Mouse (Mus musculus): ENCODE data around the gene Foxa1. TPM values are rescaled to one million over a fixed set of nuclear protein-coding genes. Genes with fewer than 3 reads are reported as not detected.

Foxa1 gene
- total RNA-seq (2022), result not detected

DNA sequence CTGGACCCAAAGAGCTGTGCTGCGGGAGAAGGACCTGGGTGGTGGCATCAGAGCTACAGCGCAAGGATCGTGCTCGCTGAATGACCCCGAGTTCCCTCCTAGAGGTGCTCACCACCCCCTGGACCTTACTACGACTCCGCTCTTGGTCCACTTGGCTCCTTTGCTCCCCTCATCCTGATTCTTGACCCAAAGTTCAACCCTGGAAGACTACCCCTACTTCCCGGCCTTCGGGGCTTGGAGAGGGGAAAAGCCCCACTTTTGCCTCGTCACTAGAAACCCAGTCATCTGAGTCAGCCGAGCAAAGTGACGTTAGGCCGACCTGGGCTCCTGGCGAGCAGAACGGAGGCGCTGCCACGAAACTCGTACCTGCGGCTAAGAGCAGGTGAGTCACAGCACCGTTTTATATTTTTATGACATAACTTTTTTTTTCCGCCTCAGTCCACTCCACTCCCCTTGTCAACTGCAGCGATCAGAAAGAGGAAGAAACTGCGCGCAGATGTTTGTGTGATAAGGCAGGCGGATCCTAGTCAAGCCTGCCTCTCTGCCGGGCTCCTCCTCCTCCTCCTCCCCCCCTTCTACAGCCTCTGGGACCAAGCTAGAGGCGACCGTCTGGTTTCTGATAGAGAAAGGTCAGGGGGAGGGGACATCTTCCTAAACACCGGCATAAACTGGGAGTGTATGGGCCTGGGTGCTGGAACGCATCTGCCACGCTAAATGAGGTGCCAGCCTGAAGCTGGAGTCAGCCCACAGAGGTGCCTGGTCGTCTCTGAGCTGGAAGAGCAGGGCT, at the start of gene Foxa1:
Gene Foxa1 (minus strand): TSS at position 502 of the 787 bp plus-strand sequence.
- no peak for DNase-seq (ENCODE audit: low spot score in 2 of 2)

GRCm38 (mm10) chr12:57575931-57576628, 29.4 kb upstream of the Foxa1 start:
- DNase-seq (ENCODE audit: low spot score in 2 of 2), result peak in 1 of 2 experiments; percentile 5

DNA sequence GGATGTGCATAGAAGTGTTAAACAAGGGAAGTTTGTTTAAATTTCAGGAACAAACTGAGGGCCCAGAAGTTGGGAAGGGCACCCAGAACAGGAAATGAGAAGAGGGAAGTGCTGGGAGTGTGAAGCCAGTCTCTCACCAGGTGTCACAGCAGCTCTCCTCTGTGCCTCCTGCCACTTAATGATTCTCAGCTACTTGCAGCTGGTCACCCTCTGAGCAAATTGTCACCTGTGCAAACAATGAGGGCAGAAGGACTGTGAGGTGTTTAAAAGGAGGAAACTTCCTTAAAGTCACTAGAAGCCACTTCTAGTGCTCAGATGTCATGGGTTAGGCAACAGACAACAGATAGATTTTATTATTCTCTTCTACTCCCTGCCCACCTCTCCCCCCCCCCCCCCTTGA, 25.7 kb upstream of the Foxa1 start:
- no peak for DNase-seq (ENCODE audit: low spot score in 2 of 2)

DNA sequence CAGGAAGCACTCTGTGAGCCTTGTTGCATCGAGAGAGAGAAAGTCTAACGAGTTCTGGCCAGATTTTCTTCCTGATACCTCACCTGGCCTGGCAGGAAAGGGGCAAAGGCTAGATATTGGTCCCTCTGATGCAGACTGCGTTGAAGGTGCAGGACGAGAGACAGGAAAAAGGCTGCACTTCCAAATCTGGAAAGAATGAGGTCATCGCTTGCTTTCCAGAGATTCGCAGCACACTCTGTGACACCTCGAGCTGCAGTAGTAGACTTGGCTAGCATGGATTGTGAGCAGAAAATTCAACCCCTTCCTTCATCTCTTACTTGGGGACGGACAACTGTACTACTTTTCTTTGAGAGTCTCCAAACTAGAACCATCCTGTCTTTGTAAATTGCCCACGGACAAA, 25.1 kb upstream of the Foxa1 start:
- no peak for DNase-seq (ENCODE audit: low spot score in 2 of 2)

- no peak for DNase-seq (ENCODE audit: low spot score in 2 of 2)
These were observed 17.2 kb upstream of the Foxa1 start, which contains the start of gene Ttc6 for GRCm38 (mm10) chr12:57563909-57564308. Gene Ttc6 (plus strand): TSS chr12:57564113.

GRCm38 (mm10) chr12:57554091-57554490, 7.4 kb upstream of the Foxa1 start:
- no peak for DNase-seq (ENCODE audit: low spot score in 2 of 2)

DNA sequence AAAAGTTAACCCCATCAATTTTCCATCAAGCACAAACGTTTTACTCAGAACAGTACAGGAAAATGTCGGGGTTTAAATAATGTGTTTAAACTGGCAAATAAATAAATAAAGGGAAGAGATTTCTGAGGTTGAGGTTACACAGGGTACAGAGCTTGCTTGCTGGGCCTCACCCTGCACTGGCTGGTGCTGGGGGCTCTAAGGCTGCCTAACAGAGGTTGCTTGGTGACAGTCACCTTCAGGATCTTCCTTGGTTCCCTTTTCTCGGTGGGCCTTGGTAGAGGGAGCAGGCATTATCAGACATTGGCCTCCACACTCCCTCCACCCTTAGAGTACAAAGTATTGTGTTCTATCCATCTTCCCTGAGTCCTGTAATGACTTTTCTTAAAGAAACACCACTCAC, 5.6 kb upstream of the Foxa1 start:
- no peak for DNase-seq (ENCODE audit: low spot score in 2 of 2)

GRCm38 (mm10) chr12:57550881-57551280, 4.2 kb upstream of the Foxa1 start:
- no peak for DNase-seq (ENCODE audit: low spot score in 2 of 2)

- no peak for DNase-seq (ENCODE audit: low spot score in 2 of 2)
These were observed 3.6 kb upstream of the Foxa1 start for GRCm38 (mm10) chr12:57550181-57550808.

DNA sequence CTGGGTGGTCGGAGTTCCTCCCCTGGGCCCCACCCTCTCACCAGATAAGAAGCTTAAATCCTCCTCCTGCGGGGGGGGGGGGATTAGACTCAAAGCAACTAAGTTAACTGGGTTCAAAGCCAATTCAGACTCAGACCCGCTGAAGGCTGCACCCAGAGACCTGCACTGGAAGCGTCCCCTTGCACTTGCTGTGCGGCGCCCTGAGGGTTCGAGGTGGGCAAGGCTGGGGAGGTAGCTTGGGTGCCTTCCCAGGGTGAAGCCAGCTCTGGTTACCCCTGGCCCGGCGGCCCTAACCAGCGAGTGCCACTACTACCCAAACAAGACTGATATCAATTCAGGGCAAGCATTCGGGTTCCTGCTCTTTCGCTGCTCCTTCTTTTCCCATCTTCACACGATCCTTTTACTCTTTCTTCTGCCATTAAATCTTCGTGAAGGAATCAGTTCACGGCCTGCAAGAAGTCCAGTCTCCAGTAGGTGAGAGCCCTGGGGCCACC, 3.0 kb upstream of the Foxa1 start:
- DNase-seq (ENCODE audit: low spot score in 2 of 2), result no peak

DNA sequence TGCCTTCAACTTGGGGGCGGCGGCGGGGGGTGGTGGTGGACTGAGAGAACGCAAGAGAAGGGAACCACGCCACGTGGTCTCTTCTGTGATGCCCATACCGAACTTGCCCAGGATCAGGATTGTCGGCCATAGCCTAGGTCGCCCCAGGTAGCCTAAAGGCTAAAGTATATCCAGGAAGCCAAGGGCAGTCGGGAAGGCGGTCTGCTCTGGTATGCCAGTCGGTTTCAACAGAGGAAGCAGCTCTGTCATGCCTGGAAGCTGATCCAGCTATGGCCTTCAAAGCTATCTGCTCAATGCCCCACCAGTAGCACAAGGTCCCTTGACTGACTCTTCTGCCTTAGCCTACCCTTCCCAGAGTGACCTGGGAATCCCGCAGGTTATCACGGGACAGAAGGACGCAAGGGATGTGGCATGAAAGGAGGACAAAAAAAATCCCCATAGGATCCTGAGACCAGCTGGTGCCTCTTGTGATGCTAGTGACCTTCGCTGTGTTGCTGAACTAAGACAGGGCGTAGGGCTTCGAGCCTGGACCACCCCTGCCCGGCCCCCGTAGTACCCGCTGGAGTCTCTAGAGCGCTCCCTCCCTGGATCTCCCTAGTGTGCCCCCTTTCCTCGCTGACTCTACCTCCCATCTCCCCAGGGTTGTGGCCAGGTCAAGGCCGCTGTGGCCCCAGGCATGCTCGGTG, 2.4 kb upstream of the Foxa1 start:
- no peak for DNase-seq (ENCODE audit: low spot score in 2 of 2)

DNA sequence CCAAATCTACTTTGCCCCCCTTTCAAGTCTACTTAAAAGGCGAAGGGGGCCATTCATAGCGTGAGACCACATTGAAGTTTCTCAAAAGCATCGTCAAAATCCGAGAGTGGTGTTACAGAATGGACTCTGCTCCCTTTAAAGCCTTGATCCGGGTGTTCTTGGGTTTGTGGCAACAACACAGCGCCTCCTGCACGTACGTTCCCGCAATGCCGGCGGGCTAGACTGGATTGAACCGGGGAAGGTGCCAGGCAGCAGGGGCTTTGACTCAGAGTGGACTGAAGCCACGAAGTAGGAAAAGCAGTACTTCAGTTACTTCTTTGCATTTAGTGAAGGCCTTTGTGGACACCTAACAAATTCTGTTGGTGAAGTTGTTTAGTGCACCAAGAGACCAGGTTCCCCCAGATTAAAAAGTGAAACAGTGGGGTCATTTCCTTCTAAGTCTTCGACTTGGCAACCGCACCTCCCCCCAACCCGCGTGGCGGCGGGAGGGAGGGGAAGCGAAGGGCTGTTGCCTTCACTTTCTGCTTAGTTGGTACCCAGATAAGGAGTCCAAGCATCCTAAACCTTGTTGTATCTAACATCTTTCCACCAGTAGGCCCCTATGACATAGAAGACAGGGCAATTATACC, 1.8 kb upstream of the Foxa1 start:
- no peak for DNase-seq (ENCODE audit: low spot score in 2 of 2)

DNA sequence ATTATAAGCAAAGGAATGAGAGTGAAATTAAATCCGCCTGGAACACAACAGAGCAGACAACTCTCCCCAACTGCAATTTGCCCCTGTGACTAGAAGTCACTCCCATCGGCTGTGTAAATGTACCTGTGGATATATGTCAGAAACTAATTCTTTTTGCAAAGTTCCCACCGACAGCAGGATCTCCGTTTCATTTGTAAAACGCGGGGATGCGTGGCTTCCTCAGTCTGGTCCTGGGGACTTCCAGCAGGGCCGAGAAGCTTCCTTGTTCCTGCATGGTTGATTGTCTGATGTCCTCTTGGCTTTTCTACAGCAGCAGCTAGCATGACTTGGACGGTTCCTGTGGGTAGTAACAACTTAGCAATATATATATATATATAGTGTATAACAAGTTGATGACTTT, 1.2 kb upstream of the Foxa1 start:
- no peak for DNase-seq (ENCODE audit: low spot score in 2 of 2)

DNA sequence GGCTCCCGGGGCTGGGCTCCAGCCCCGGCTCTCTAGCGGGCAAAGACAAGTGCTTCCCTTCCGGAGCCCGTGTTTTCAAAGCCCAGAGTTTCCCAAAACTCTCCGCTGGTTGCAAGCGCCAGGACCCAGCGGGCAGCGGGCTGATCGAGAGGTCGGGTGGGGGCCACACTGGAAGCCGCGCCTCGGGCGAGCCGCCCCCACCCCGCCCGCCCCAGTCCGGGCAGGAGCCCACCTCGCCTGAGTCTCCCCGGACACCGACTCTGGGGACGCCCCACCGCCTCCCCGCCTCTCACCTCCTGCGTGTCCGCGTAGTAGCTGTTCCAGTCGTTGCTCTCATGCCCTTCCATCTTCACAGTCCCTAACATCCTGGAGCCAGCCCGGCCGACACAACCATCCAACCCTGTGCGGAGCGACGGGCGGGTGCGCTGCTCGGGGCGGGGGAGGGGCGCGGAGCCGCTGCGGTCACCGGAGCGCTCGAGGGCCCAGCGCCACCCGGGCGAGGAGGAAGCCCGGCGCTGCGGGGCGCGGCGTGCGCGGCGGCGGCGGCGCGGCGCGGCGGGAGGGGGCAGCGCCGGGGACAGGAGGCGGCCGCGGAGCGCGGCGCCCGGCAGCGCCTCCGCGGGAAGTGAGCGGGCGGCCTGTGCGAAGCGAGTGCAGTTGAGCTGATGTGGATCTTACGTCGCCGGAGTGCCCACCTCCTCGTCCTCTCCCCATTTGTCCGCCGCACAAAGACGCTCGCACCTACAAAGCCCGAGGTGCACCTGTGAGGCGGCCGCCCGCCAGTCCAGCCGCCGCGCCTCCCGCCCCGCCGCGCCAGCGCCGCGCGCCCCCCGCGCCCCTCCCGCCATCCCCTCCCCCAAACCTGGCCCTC, 1.1 kb downstream of the Foxa1 start:
- no peak for DNase-seq (ENCODE audit: low spot score in 2 of 2)

DNA sequence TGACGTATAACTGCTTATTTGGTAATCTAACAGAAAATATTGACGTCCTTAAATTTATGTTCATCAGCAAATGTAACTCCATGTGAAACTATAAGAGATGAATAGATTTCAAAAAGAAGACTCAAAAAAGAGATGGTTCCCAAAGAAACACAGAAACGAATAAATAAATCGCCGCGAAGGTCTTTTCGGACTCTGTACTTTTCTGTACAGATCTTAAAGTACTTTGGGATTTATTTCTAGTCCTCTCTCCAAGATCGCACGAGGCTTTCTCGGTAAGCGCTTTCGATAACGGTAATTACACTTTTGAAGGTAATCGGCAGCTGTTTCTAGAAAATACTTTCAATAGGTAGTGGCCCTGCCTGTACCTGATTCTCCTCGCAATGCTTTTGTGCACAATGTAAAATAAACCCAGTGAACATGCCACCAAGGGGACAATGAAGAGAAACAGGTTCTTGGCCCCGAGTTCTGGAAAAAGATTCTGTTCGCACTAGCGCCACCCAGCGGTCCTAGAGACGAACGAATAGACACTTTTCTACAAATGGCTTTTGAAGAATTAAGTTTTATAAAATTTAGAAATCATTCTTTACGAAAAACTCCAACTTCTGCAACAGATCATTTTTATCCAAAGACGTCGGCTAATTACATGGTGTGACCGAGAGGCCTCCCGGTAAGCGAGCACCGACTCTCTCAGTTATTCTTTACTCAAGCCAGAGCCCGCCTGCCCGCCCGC, 1.9 kb downstream of the Foxa1 start:
- DNase-seq (ENCODE audit: low spot score in 2 of 2), result no peak

DNA sequence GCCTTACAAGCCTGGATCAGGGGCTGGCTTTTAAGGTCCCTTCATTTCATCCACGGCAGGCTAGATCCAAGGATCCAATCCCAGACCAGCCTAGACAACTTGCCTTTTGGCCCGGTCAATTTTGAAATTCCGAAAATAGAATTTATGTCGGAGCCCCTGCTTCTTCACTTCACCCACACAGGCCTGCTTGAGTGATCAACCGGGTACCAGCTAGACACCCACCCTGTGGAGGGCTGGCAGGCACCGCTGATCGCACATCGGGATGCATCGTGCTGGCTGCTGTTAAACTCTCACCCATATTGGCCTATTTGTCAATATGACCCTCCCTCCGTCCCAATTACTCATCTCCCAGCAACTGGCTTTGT, 3.1 kb downstream of the Foxa1 start:
- DNase-seq (ENCODE audit: low spot score in 2 of 2), result no peak

GRCm38 (mm10) chr12:57542746-57543626, 3.7 kb downstream of the Foxa1 start:
- no peak for DNase-seq (ENCODE audit: low spot score in 2 of 2)

DNA sequence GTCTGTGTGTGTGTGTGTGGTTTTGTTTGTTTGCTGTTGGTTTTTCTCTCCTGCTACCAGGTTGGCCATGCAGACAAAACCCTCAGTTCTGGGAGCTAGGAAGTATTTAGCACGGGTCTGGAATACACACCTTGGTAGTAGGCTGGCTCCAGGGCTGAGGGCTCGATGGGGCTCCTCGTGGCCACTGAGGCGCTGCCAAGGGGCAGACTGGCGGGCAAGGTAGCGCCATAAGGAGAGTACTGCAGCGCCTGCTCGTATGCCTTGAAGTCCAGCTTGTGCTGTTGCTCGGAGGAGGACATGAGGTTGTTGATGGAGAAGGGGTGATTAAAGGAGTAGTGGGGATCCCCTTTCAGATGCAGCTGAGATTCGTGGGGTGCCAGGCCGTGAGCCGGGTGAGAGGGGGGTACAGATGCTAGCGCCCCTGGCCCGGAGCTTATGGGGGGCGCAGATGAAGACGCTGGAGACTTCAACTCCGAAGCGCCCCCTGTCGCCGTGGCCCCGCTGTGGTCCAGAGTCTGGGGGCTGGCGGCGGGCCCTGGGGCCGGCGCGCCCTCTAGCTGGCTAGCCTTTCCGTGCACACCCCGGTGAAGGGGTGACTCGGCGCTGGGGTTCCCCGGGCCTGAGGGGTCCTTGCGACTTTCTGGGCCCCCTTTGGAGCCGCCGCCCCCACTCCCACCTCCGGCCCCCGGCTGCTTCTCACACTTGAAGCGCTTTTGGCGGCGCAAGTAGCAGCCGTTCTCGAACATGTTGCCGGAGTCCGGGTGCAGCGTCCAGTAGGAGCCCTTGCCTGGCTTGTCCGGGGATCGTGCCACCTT, 4.6 kb downstream of the Foxa1 start:
- DNase-seq (ENCODE audit: low spot score in 2 of 2), result no peak

All from layer of hippocampus, adult 8-10 months (tissue).